Mouse (Mus musculus): Measurements from ENCODE around the gene Ezh1.

The Ezh1 gene

GRCm38 (mm10) chr11:101226065-101226701 lies at the start of gene Ezh1:
Gene Ezh1 (minus strand): TSS chr11:101226463.
- DNase-seq (ENCODE audit: low spot score in 2 of 2), result peak; percentile 93 to 94

- DNase-seq (ENCODE audit: low spot score in 2 of 2), result no peak
These were observed 49.0 kb upstream of the Ezh1 start for GRCm38 (mm10) chr11:101275309-101275708.

- no peak for DNase-seq (ENCODE audit: low spot score in 2 of 2)
These were observed 46.2 kb upstream of the Ezh1 start for GRCm38 (mm10) chr11:101272446-101272845.

GRCm38 (mm10) chr11:101269577-101270116 lies 43.4 kb upstream of the Ezh1 start:
- DNase-seq (ENCODE audit: low spot score in 2 of 2), result no peak

GRCm38 (mm10) chr11:101265906-101266305 lies 39.6 kb upstream of the Ezh1 start:
- no peak for DNase-seq (ENCODE audit: low spot score in 2 of 2)

GRCm38 (mm10) chr11:101264954-101265471 lies 38.8 kb upstream of the Ezh1 start:
- DNase-seq (ENCODE audit: low spot score in 2 of 2), result peak in 1 of 2 experiments; percentile 30

GRCm38 (mm10) chr11:101263989-101264280 lies 37.7 kb upstream of the Ezh1 start:
- DNase-seq (ENCODE audit: low spot score in 2 of 2), result no peak

- DNase-seq (ENCODE audit: low spot score in 2 of 2), result no peak
These were observed 37.1 kb upstream of the Ezh1 start for GRCm38 (mm10) chr11:101263138-101263988.

GRCm38 (mm10) chr11:101262272-101262967 lies 36.2 kb upstream of the Ezh1 start:
- DNase-seq (ENCODE audit: low spot score in 2 of 2), result no peak

GRCm38 (mm10) chr11:101260826-101261380 lies 34.6 kb upstream of the Ezh1 start:
- DNase-seq (ENCODE audit: low spot score in 2 of 2), result peak; percentile 48 to 78

GRCm38 (mm10) chr11:101259948-101260825 lies 33.9 kb upstream of the Ezh1 start, which contains the start of gene Wnk4:
Gene Wnk4 (plus strand): TSS chr11:101260567.
- peak; percentile 67 to 83 for DNase-seq (ENCODE audit: low spot score in 2 of 2)

GRCm38 (mm10) chr11:101259261-101259712 lies 33.0 kb upstream of the Ezh1 start:
- DNase-seq (ENCODE audit: low spot score in 2 of 2), result peak; percentile 37 to 38

GRCm38 (mm10) chr11:101255826-101256775 lies 29.8 kb upstream of the Ezh1 start:
- no peak for DNase-seq (ENCODE audit: low spot score in 2 of 2)

- DNase-seq (ENCODE audit: low spot score in 2 of 2), result peak; percentile 86 to 89
These were observed 27.5 kb upstream of the Ezh1 start, which contains the start of gene Vps25 for GRCm38 (mm10) chr11:101253613-101254389. Gene Vps25 (plus strand): TSS chr11:101253707.

GRCm38 (mm10) chr11:101252941-101253340 lies 26.7 kb upstream of the Ezh1 start:
- DNase-seq (ENCODE audit: low spot score in 2 of 2), result no peak

GRCm38 (mm10) chr11:101251031-101251430 lies 24.8 kb upstream of the Ezh1 start:
- DNase-seq (ENCODE audit: low spot score in 2 of 2), result no peak

- peak; percentile 50 to 77 for DNase-seq (ENCODE audit: low spot score in 2 of 2)
These were observed 22.2 kb upstream of the Ezh1 start for GRCm38 (mm10) chr11:101248258-101248994.

GRCm38 (mm10) chr11:101247521-101248030 lies 21.3 kb upstream of the Ezh1 start:
- no peak for DNase-seq (ENCODE audit: low spot score in 2 of 2)
